Mouse (Mus musculus): ENCODE data around the gene Itih3. TPM values are rescaled to one million over a fixed set of nuclear protein-coding genes. Genes with fewer than 3 reads are reported as not detected.

Itih3 gene
- 2.5 and 3.1 TPM in 2 replicates for polyA plus RNA-seq (2014; fragmentation: Nextera tagmentation; extraction: Ambion mirVana)

- DNase-seq (ENCODE audit: low spot score) (no peak), ATAC-seq (ENCODE audit: low FRiP score) (no peak; the same call in 1 of the 2 replicates)
- 73% methylated on average over 6 of the region's 6 CpGs for WGBS
- Histone ChIP-seq H3K4me3 (replicated peaks; ENCODE audit: low read length) (no peak within 1 kb of the TSS), H3K36me3 (replicated peaks; ENCODE audit: control insufficient read depth, insufficient read depth) (no peaks in the 10 kb centered on the region), H3K9me3 (ENCODE audit: control insufficient read depth, low read length) (no peaks in the 10 kb centered on the region), H3K4me2 (replicated peaks) (no peak within 1 kb of the TSS), H3K27me3 (ENCODE audit: control insufficient read depth, insufficient read depth, low read length) (no peaks in the 10 kb centered on the region), H3K4me1 (replicated peaks; ENCODE audit: control insufficient read depth, insufficient read depth, low read length) (no peaks in the 10 kb centered on the region), H3K27ac (no peak within 1 kb of the TSS), H3K9ac (no peak within 1 kb of the TSS)
Observed at GRCm38 (mm10) chr14:30923375-30924105, at the start of gene Itih3. Gene Itih3 (minus strand): TSS chr14:30923760.

DNA sequence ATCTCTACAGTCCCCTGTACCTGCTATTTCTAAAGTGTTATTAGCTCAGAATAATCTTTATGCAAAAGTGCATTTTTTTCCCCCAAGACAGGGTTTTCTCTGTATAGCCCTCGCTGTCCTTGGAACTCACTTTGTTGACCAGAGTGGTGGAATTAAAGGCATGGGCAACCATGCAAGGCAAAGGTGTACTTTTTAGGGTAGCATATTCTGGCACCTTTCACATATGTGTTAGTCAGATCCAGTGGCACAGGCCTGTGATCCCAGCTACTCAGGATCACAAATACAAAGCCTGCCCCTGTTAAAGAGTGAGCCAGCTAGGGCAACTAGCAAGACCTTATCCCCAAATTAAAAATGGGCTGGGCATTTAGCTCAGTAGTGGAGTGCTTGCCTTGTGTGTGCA, 36.8 kb upstream of the Itih3 start:
- H3K9ac ChIP-seq: no peak overlapping the region
- DNase-seq (ENCODE audit: low spot score): no peak
- H3K4me2 ChIP-seq (replicated peaks): no peak overlapping the region
- no peaks in the 10 kb centered on the region for H3K9me3 ChIP-seq (ENCODE audit: control insufficient read depth, low read length)
- H3K4me3 ChIP-seq (replicated peaks; ENCODE audit: low read length): no peak overlapping the region
- H3K27me3 ChIP-seq (ENCODE audit: control insufficient read depth, insufficient read depth, low read length): no peaks in the 10 kb centered on the region
- H3K4me1 ChIP-seq (replicated peaks; ENCODE audit: control insufficient read depth, insufficient read depth, low read length): no peaks in the 10 kb centered on the region
- H3K27ac ChIP-seq: no peak overlapping the region
- WGBS: 94% methylated on average over 1 of the region's 1 CpGs
- H3K36me3 ChIP-seq (replicated peaks; ENCODE audit: control insufficient read depth, insufficient read depth): peaks cover 75% of the 10 kb centered on the region
- ATAC-seq (ENCODE audit: low FRiP score): no peak

GRCm38 (mm10) chr14:30959031-30959430, 35.5 kb upstream of the Itih3 start:
- Histone ChIP-seq H3K4me2 (replicated peaks) (no peak overlapping the region), H3K36me3 (replicated peaks; ENCODE audit: control insufficient read depth, insufficient read depth) (peaks cover 71% of the 10 kb centered on the region), H3K9me3 (ENCODE audit: control insufficient read depth, low read length) (no peaks in the 10 kb centered on the region), H3K9ac (no peak overlapping the region), H3K27me3 (ENCODE audit: control insufficient read depth, insufficient read depth, low read length) (no peaks in the 10 kb centered on the region), H3K4me1 (replicated peaks; ENCODE audit: control insufficient read depth, insufficient read depth, low read length) (no peaks in the 10 kb centered on the region), H3K4me3 (replicated peaks; ENCODE audit: low read length) (no peak overlapping the region), H3K27ac (no peak overlapping the region)
- DNase-seq (ENCODE audit: low spot score) (no peak), ATAC-seq (ENCODE audit: low FRiP score) (no peak)
- WGBS: 97% methylated on average over 4 of the region's 4 CpGs

DNA sequence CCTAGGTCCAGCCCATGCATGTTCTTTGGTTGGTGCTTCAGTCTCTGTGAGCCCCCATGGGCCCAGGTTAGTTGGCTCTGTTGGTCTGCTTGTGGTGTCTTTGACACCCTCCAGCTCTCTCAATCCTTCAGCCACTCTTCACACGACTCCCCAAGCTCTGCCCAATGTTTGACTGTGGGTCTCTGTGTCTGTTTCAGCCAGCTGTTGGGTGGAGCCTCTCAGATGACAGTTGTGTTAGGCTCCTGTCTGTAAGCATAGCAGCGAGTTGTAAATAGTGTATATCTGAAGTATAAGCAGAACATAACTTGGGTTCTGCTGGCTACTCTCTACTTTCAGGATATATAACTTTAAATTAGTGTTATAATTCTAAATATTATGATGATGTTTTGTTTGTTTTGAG, 35.0 kb upstream of the Itih3 start:
- H3K9me3 ChIP-seq (ENCODE audit: control insufficient read depth, low read length): no peaks in the 10 kb centered on the region
- no peak overlapping the region for H3K4me2 ChIP-seq (replicated peaks)
- ATAC-seq (ENCODE audit: low FRiP score): no peak
- H3K27me3 ChIP-seq (ENCODE audit: control insufficient read depth, insufficient read depth, low read length): no peaks in the 10 kb centered on the region
- peaks cover 66% of the 10 kb centered on the region for H3K36me3 ChIP-seq (replicated peaks; ENCODE audit: control insufficient read depth, insufficient read depth)
- 91% methylated on average over 2 of the region's 2 CpGs for WGBS
- no peaks in the 10 kb centered on the region for H3K4me1 ChIP-seq (replicated peaks; ENCODE audit: control insufficient read depth, insufficient read depth, low read length)
- H3K27ac ChIP-seq: no peak overlapping the region
- no peak overlapping the region for H3K9ac ChIP-seq
- DNase-seq (ENCODE audit: low spot score): no peak
- H3K4me3 ChIP-seq (replicated peaks; ENCODE audit: low read length): no peak overlapping the region

DNA sequence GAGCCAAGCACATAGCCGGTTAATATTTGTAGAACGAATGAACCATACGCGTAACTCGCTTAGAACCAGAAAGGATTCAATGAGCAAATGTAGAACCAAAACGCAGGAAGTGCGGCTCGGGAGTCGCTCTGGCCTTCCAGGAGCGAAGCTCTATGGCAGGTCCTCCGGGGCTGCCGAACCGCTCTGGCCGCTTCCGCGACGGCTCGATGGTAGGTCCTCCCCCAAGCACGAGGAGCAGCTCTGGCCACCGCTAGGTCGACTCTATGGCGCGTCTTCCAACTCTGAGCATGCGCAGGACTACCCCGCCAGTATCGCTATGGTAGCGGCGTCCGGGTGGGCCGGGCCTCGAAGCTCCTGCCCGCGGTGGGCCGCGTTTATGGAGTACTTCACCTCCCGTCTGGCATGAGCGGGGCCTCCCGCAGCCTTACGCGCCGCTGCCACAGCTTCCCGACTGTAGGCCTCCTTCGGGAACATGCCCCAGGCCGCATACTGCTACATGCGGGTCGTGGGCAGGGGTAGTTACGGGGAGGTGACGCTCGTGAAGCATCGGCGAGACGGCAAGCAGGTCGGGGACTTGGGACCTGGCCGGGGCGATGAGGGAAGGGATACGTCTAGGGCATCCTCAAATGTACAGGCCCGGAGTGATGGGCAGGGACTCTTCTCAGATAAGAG, 27.7 kb upstream of the Itih3 start, which contains the start of gene Nek4:
Gene Nek4 (plus strand): TSS at position 224 of the 672 bp plus-strand sequence.
- H3K4me1 ChIP-seq (replicated peaks; ENCODE audit: control insufficient read depth, insufficient read depth, low read length): peaks cover 12% of the 10 kb centered on the region
- peak within 1 kb of the TSS; percentile 81 for H3K9ac ChIP-seq
- ATAC-seq (ENCODE audit: low FRiP score): peak; percentile 99
- no peaks in the 10 kb centered on the region for H3K27me3 ChIP-seq (ENCODE audit: control insufficient read depth, insufficient read depth, low read length)
- under 1% methylated on average over 57 of the region's 57 CpGs for WGBS
- H3K4me3 ChIP-seq (replicated peaks; ENCODE audit: low read length): peak within 1 kb of the TSS; percentile 65
- no peaks in the 10 kb centered on the region for H3K9me3 ChIP-seq (ENCODE audit: control insufficient read depth, low read length)
- H3K4me2 ChIP-seq (replicated peaks): peak within 1 kb of the TSS; percentile 78
- peak; percentile 96 for DNase-seq (ENCODE audit: low spot score)
- H3K36me3 ChIP-seq (replicated peaks; ENCODE audit: control insufficient read depth, insufficient read depth): 0 out of 2 replicates have a peak, but pooled peaks cover 16% of the 10 kb centered on the region
- peak within 1 kb of the TSS; percentile 76 for H3K27ac ChIP-seq

DNA sequence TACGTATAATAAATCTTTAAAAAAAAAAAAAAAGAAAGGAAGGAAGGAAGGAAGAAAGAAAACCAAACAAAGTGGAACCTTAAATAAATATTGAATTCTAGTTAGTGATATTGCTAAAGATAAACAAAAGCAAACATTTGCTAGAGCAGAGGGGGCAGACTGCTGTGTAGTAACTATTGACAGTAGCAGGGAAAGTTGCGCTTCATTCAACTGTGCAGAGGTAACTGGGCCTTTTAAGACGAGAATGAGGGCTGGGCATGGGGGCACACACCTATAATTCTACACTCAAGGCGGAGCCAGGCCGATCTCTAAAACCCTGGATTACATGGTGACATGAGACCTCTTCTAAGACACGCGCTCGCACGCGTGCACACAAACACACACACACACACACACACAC, 26.4 kb upstream of the Itih3 start:
- Histone ChIP-seq H3K4me3 (replicated peaks; ENCODE audit: low read length) (no peak overlapping the region), H3K9me3 (ENCODE audit: control insufficient read depth, low read length) (no peaks in the 10 kb centered on the region), H3K9ac (no peak overlapping the region), H3K27me3 (ENCODE audit: control insufficient read depth, insufficient read depth, low read length) (no peaks in the 10 kb centered on the region), H3K4me1 (replicated peaks; ENCODE audit: control insufficient read depth, insufficient read depth, low read length) (peaks cover 12% of the 10 kb centered on the region), H3K4me2 (replicated peaks) (no peak overlapping the region), H3K36me3 (replicated peaks; ENCODE audit: control insufficient read depth, insufficient read depth) (0 out of 2 replicates have a peak, but pooled peaks cover 4% of the 10 kb centered on the region), H3K27ac (no peak overlapping the region)
- ATAC-seq (ENCODE audit: low FRiP score) (no peak), DNase-seq (ENCODE audit: low spot score) (no peak)
- 97% methylated on average over 10 of the region's 10 CpGs for WGBS

DNA sequence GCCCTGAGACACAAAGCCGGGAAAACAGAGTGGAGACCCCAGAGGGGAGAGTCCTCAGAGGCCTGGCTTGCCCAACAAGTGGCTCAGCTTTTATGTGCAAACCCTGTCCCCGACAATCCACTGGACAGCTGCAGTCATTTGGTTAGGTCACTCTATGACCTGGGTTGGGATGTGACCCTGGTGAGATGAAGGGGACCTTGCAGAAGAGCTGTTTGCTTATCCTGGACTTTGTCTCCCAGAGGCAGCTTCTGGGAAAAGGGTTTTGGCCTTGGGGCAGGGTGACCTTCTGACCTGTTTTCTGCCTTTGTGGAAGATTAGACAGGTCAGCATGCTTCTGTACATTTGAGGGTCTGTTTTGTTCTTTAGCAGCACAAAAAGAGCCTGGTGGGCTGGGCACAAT, 21.2 kb upstream of the Itih3 start:
- H3K27ac ChIP-seq: no peak overlapping the region
- H3K4me2 ChIP-seq (replicated peaks): no peak overlapping the region
- no peaks in the 10 kb centered on the region for H3K36me3 ChIP-seq (replicated peaks; ENCODE audit: control insufficient read depth, insufficient read depth)
- WGBS: 91% methylated on average over 2 of the region's 2 CpGs
- no peaks in the 10 kb centered on the region for H3K27me3 ChIP-seq (ENCODE audit: control insufficient read depth, insufficient read depth, low read length)
- H3K4me1 ChIP-seq (replicated peaks; ENCODE audit: control insufficient read depth, insufficient read depth, low read length): no peaks in the 10 kb centered on the region
- ATAC-seq (ENCODE audit: low FRiP score): no peak
- H3K9ac ChIP-seq: no peak overlapping the region
- no peak for DNase-seq (ENCODE audit: low spot score)
- H3K9me3 ChIP-seq (ENCODE audit: control insufficient read depth, low read length): no peaks in the 10 kb centered on the region
- no peak overlapping the region for H3K4me3 ChIP-seq (replicated peaks; ENCODE audit: low read length)

- Histone ChIP-seq H3K4me1 (replicated peaks; ENCODE audit: control insufficient read depth, insufficient read depth, low read length) (no peaks in the 10 kb centered on the region), H3K36me3 (replicated peaks; ENCODE audit: control insufficient read depth, insufficient read depth) (no peaks in the 10 kb centered on the region), H3K4me3 (replicated peaks; ENCODE audit: low read length) (no peak overlapping the region), H3K9me3 (ENCODE audit: control insufficient read depth, low read length) (no peaks in the 10 kb centered on the region), H3K27ac (no peak overlapping the region), H3K27me3 (ENCODE audit: control insufficient read depth, insufficient read depth, low read length) (no peaks in the 10 kb centered on the region), H3K4me2 (replicated peaks) (no peak overlapping the region), H3K9ac (no peak overlapping the region)
- 73% methylated on average over 11 of the region's 11 CpGs for WGBS
- DNase-seq (ENCODE audit: low spot score) (no peak), ATAC-seq (ENCODE audit: low FRiP score) (no peak)
Observed at GRCm38 (mm10) chr14:30943860-30944674, 20.5 kb upstream of the Itih3 start.

- Histone ChIP-seq H3K4me3 (replicated peaks; ENCODE audit: low read length) (no peak within 1 kb of the TSS), H3K27ac (no peak within 1 kb of the TSS), H3K36me3 (replicated peaks; ENCODE audit: control insufficient read depth, insufficient read depth) (no peaks in the 10 kb centered on the region), H3K9ac (no peak within 1 kb of the TSS), H3K27me3 (ENCODE audit: control insufficient read depth, insufficient read depth, low read length) (no peaks in the 10 kb centered on the region), H3K4me1 (replicated peaks; ENCODE audit: control insufficient read depth, insufficient read depth, low read length) (no peaks in the 10 kb centered on the region), H3K4me2 (replicated peaks) (no peak within 1 kb of the TSS), H3K9me3 (ENCODE audit: control insufficient read depth, low read length) (no peaks in the 10 kb centered on the region)
- no peak for DNase-seq (ENCODE audit: low spot score)
- no peak for ATAC-seq (ENCODE audit: low FRiP score)
- 91% methylated on average over 7 of the region's 7 CpGs for WGBS
Observed at GRCm38 (mm10) chr14:30943038-30943437, 19.5 kb upstream of the Itih3 start, which contains the start of gene Itih1. Gene Itih1 (minus strand): TSS chr14:30943289.

Data from hindbrain, embryonic 14.5 days (tissue).